Mouse (Mus musculus): ENCODE data around the gene Cplx3. TPM values are rescaled to one million over a fixed set of nuclear protein-coding genes. Genes with fewer than 3 reads are reported as not detected.

Gene Cplx3
- total and polyA plus RNA-seq, 3 experiments: 0.09 TPM; not detected in 2

DNA sequence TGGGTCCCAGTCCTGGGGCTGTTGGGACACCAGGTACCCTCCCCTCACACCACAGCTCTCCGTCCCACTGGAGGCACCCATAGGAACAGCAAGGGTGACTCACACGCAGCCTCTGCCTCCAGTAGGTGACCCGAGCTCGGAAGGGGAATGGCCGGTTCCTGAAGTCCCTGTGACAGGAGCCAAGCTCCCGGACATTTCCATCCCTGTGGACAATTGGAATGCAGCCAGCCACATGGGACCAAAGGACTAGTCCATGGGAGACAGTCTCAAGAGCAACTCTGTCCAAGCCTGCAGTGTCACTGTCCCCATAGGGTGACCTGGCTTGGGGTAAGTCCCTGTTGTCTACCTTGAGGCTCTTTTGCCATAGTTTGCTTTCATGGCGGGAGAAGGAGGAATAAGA is 7.9 kb upstream of the Cplx3 start:
- H3K4me3 ChIP-seq (replicated peaks in 1 of 3; ENCODE audit: low read depth in 2 of 3, low read length in 2 of 3, poor library complexity in 1 of 3): no peak overlapping the region
- dilution Hi-C loops (cut with MboI; ENCODE audit: extremely low pct_ligation_motif_present, extremely low pct_unique_long_range_greater_than_20kb, low sequenced_read_pairs): no loop called here
- H3K4me2 ChIP-seq (ENCODE audit: insufficient read depth, low read depth, poor library complexity, severe bottlenecking): no peak overlapping the region
- no peak for DNase-seq (ENCODE audit: extremely low read depth)
- H3K36me3 ChIP-seq (replicated peaks in 1 of 2; ENCODE audit: control insufficient read depth in 1 of 2, insufficient read depth in 1 of 2, low read length in 1 of 2): no peaks in the 10 kb centered on the region
- peaks cover 5% of the 10 kb centered on the region for H3K27me3 ChIP-seq (replicated peaks)
- H3K79me2 ChIP-seq (replicated peaks; ENCODE audit: control insufficient read depth, extremely low read depth, insufficient read depth, poor library complexity, severe bottlenecking): no peaks in the 10 kb centered on the region
- in situ Hi-C loops (cut with MboI; ENCODE audit: low pct_ligation_motif_present, low pct_unique_long_range_greater_than_20kb, low sequenced_read_pairs): no loop called here
- no peak overlapping the region for H3K9ac ChIP-seq (ENCODE audit: insufficient read depth, low read depth)
- H3K27ac ChIP-seq (ENCODE audit: insufficient read depth, low read depth): no peak overlapping the region
- peaks cover 0 to 19% of the 10 kb centered on the region in 2 experiments; a peak in 2 of 4 replicates for H3K4me1 ChIP-seq (ENCODE audit: control insufficient read depth in 1 of 2, insufficient read depth in 2 of 2)
- H3K9me3 ChIP-seq (replicated peaks; ENCODE audit: low read length): no peaks in the 10 kb centered on the region
- TF ChIP-seq ZKSCAN1 (IDR thresholded peaks at IDR 0.05; ENCODE audit: borderline replicate concordance, low read depth, low read length) (no peak), JUN (IDR thresholded peaks at IDR 0.05; ENCODE audit: insufficient read depth, low read depth, low read length) (no peak), MAX (IDR thresholded peaks at IDR 0.05; ENCODE audit: low read length) (no peak), SMC3 (IDR thresholded peaks at IDR 0.05; ENCODE audit: low read depth, low read length) (no peak), CHD2 (IDR thresholded peaks at IDR 0.05; ENCODE audit: low read length) (no peak), PAX5 (IDR thresholded peaks at IDR 0.05; ENCODE audit: low read length) (no peak)

DNA sequence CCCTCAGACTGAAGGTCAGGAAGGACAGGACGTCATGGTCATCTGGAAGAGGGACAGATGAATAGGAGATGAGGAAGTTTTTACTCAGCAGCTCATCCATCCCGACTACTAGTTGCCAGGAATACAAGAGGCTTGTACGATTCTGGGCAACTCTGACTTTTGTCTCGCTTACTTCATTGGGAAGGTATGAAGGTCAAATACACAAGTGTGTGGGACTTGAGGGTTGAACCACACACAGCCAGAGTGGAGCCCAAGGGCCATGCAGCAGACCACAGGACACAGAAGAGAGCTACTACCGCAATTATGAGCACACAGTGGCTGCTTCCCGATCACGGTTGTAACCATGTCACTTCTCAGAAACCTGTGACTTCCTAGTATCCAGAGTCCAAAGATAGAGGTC is 6.5 kb upstream of the Cplx3 start:
- H3K9me3 ChIP-seq (replicated peaks; ENCODE audit: low read length): no peaks in the 10 kb centered on the region
- H3K9ac ChIP-seq (ENCODE audit: insufficient read depth, low read depth): no peak overlapping the region
- no peaks in the 10 kb centered on the region for H3K79me2 ChIP-seq (replicated peaks; ENCODE audit: control insufficient read depth, extremely low read depth, insufficient read depth, poor library complexity, severe bottlenecking)
- H3K27me3 ChIP-seq (replicated peaks): peaks cover 9% of the 10 kb centered on the region
- H3K4me3 ChIP-seq (replicated peaks in 1 of 3; ENCODE audit: low read depth in 2 of 3, low read length in 2 of 3, poor library complexity in 1 of 3): no peak overlapping the region
- no peak overlapping the region for H3K27ac ChIP-seq (ENCODE audit: insufficient read depth, low read depth)
- TF ChIP-seq SMC3 (IDR thresholded peaks at IDR 0.05; ENCODE audit: low read depth, low read length): no peak
- no peak overlapping the region for H3K4me2 ChIP-seq (ENCODE audit: insufficient read depth, low read depth, poor library complexity, severe bottlenecking)
- DNase-seq (ENCODE audit: extremely low read depth): no peak
- dilution Hi-C loops (cut with MboI; ENCODE audit: extremely low pct_ligation_motif_present, extremely low pct_unique_long_range_greater_than_20kb, low sequenced_read_pairs) (no loop called here), in situ Hi-C loops (cut with MboI; ENCODE audit: low pct_ligation_motif_present, low pct_unique_long_range_greater_than_20kb, low sequenced_read_pairs) (no loop called here)
- no peaks in the 10 kb centered on the region for H3K36me3 ChIP-seq (replicated peaks in 1 of 2; ENCODE audit: control insufficient read depth in 1 of 2, insufficient read depth in 1 of 2, low read length in 1 of 2)
- peaks cover 0 to 16% of the 10 kb centered on the region in 2 experiments; a peak in 2 of 4 replicates for H3K4me1 ChIP-seq (ENCODE audit: control insufficient read depth in 1 of 2, insufficient read depth in 2 of 2)

DNA sequence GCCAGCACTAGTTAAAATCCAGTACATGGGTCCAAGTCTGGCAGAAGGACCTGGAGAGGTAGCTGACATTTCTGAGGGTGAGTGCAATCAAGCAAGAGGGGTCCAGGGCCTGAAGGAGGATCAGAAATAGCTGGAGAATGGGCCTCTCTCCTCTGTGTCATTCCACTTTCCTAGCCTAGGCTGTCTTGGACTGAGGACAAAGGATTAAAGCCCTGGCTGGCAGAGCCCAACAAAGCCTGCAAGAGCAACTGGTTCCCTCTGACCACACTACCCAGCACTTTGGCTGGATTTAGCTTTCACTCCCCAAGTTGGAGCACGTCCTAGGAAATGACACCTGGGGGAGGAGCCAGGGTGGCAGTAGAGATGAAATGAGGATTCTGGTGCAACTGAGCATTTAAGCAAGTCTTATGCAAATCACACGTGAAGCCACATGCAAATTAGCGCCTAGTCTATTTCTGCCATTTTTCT is 4.3 kb upstream of the Cplx3 start:
- Histone ChIP-seq H3K36me3 (replicated peaks in 1 of 2; ENCODE audit: control insufficient read depth in 1 of 2, insufficient read depth in 1 of 2, low read length in 1 of 2) (no peaks in the 10 kb centered on the region), H3K9me3 (replicated peaks; ENCODE audit: low read length) (no peaks in the 10 kb centered on the region), H3K79me2 (replicated peaks; ENCODE audit: control insufficient read depth, extremely low read depth, insufficient read depth, poor library complexity, severe bottlenecking) (no peaks in the 10 kb centered on the region), H3K27ac (ENCODE audit: insufficient read depth, low read depth) (no peak overlapping the region), H3K4me2 (ENCODE audit: insufficient read depth, low read depth, poor library complexity, severe bottlenecking) (no peak overlapping the region), H3K27me3 (replicated peaks) (peaks cover 9% of the 10 kb centered on the region), H3K4me1 (ENCODE audit: control insufficient read depth in 1 of 2, insufficient read depth in 2 of 2) (peaks cover 6 to 20% of the 10 kb centered on the region in 2 experiments), H3K4me3 (replicated peaks in 1 of 3; ENCODE audit: low read depth in 2 of 3, low read length in 2 of 3, poor library complexity in 1 of 3) (no peak overlapping the region), H3K9ac (ENCODE audit: insufficient read depth, low read depth) (no peak overlapping the region)
- TF ChIP-seq SMC3 (IDR thresholded peaks at IDR 0.05; ENCODE audit: low read depth, low read length): no peak
- TF ChIP-seq BHLHE40 (IDR thresholded peaks at IDR 0.05; ENCODE audit: low read depth, low read length): peak; percentile 89
- no peak for TF ChIP-seq CHD1 (IDR thresholded peaks at IDR 0.05; ENCODE audit: low read depth, low read length)
- no peak for TF ChIP-seq GABPA (IDR thresholded peaks at IDR 0.05; ENCODE audit: insufficient replicate concordance, low read depth, low read length)
- no peak for TF ChIP-seq MAX (IDR thresholded peaks at IDR 0.05; ENCODE audit: low read length)
- TF ChIP-seq RCOR1 (conservative IDR thresholded peaks at IDR 0.05; ENCODE audit: low read depth, low read length): no peak
- no peak for TF ChIP-seq NRF1 (IDR thresholded peaks at IDR 0.05; ENCODE audit: low read depth, low read length)
- DNase-seq (ENCODE audit: extremely low read depth): no peak
- in situ Hi-C loops (cut with MboI; ENCODE audit: low pct_ligation_motif_present, low pct_unique_long_range_greater_than_20kb, low sequenced_read_pairs): no loop called here
- dilution Hi-C loops (cut with MboI; ENCODE audit: extremely low pct_ligation_motif_present, extremely low pct_unique_long_range_greater_than_20kb, low sequenced_read_pairs): no loop called here
